Mouse (Mus musculus): ENCODE data around the gene Utp15. TPM values are rescaled to one million over a fixed set of nuclear protein-coding genes. Genes with fewer than 3 reads are reported as not detected.
A peak's percentile ranks its signal among the peaks of the same experiment; 100 is the strongest.

The Utp15 gene
- polyA plus RNA-seq, 1 experiment: 12.0 TPM

- 82% methylated on average over 7 of the region's 7 CpGs for WGBS
- no peak overlapping the region for H3K4me3 ChIP-seq (replicated peaks; ENCODE audit: control insufficient read depth, low read depth, low read length)
- no peaks in the 10 kb centered on the region for H3K4me1 ChIP-seq (ENCODE audit: control insufficient read depth, insufficient read depth, low read length)
- TF ChIP-seq POLR2A (IDR thresholded peaks at IDR 0.05; ENCODE audit: borderline replicate concordance, control insufficient read depth, low read depth, low read length) (no peak), CTCF (IDR thresholded peaks at IDR 0.05; ENCODE audit: control insufficient read depth, insufficient read depth, low read length) (no peak)
- no peak overlapping the region for H3K27ac ChIP-seq (ENCODE audit: control insufficient read depth, insufficient read depth, low read depth, low read length, poor library complexity)
Observed at GRCm38 (mm10) chr13:98276253-98276652, 13.4 kb upstream of the Utp15 start.

- Histone ChIP-seq H3K4me1 (ENCODE audit: control insufficient read depth, insufficient read depth, low read length) (no peaks in the 10 kb centered on the region), H3K27ac (ENCODE audit: control insufficient read depth, insufficient read depth, low read depth, low read length, poor library complexity) (no peak overlapping the region), H3K4me3 (replicated peaks; ENCODE audit: control insufficient read depth, low read depth, low read length) (no peak overlapping the region)
- TF ChIP-seq CTCF (IDR thresholded peaks at IDR 0.05; ENCODE audit: control insufficient read depth, insufficient read depth, low read length): no peak
- no peak for TF ChIP-seq POLR2A (IDR thresholded peaks at IDR 0.05; ENCODE audit: borderline replicate concordance, control insufficient read depth, low read depth, low read length)
- 30% methylated on average over 4 of the region's 4 CpGs for WGBS
Observed at GRCm38 (mm10) chr13:98275646-98276045, 12.8 kb upstream of the Utp15 start.

- TF ChIP-seq POLR2A (IDR thresholded peaks at IDR 0.05; ENCODE audit: borderline replicate concordance, control insufficient read depth, low read depth, low read length): no peak
- TF ChIP-seq CTCF (IDR thresholded peaks at IDR 0.05; ENCODE audit: control insufficient read depth, insufficient read depth, low read length): no peak
- Histone ChIP-seq H3K27ac (ENCODE audit: control insufficient read depth, insufficient read depth, low read depth, low read length, poor library complexity) (no peak overlapping the region), H3K4me3 (replicated peaks; ENCODE audit: control insufficient read depth, low read depth, low read length) (no peak overlapping the region), H3K4me1 (ENCODE audit: control insufficient read depth, insufficient read depth, low read length) (no peaks in the 10 kb centered on the region)
- 77% methylated on average over 9 of the region's 9 CpGs for WGBS
Observed at GRCm38 (mm10) chr13:98274023-98274422, 11.2 kb upstream of the Utp15 start.

- TF ChIP-seq POLR2A (IDR thresholded peaks at IDR 0.05; ENCODE audit: borderline replicate concordance, control insufficient read depth, low read depth, low read length) (no peak), CTCF (IDR thresholded peaks at IDR 0.05; ENCODE audit: control insufficient read depth, insufficient read depth, low read length) (no peak)
- WGBS: 16% methylated on average over 5 of the region's 5 CpGs
- H3K4me1 ChIP-seq (ENCODE audit: control insufficient read depth, insufficient read depth, low read length): no peaks in the 10 kb centered on the region
- no peak overlapping the region for H3K4me3 ChIP-seq (replicated peaks; ENCODE audit: control insufficient read depth, low read depth, low read length)
- H3K27ac ChIP-seq (ENCODE audit: control insufficient read depth, insufficient read depth, low read depth, low read length, poor library complexity): no peak overlapping the region
Observed at GRCm38 (mm10) chr13:98264111-98264510, 1.3 kb upstream of the Utp15 start.

GRCm38 (mm10) chr13:98263458-98263987 is 682 bp upstream of the Utp15 start:
- TF ChIP-seq CTCF (IDR thresholded peaks at IDR 0.05; ENCODE audit: control insufficient read depth, insufficient read depth, low read length) (no peak), POLR2A (IDR thresholded peaks at IDR 0.05; ENCODE audit: borderline replicate concordance, control insufficient read depth, low read depth, low read length) (no peak)
- Histone ChIP-seq H3K27ac (ENCODE audit: control insufficient read depth, insufficient read depth, low read depth, low read length, poor library complexity) (peak overlapping the region; percentile 72), H3K4me3 (replicated peaks; ENCODE audit: control insufficient read depth, low read depth, low read length) (peak overlapping the region; percentile 91), H3K4me1 (ENCODE audit: control insufficient read depth, insufficient read depth, low read length) (no peaks in the 10 kb centered on the region)
- under 1% methylated on average over 16 of the region's 16 CpGs for WGBS

GRCm38 (mm10) chr13:98254921-98255320 is 7.9 kb downstream of the Utp15 start:
- no peak for TF ChIP-seq CTCF (IDR thresholded peaks at IDR 0.05; ENCODE audit: control insufficient read depth, insufficient read depth, low read length)
- TF ChIP-seq POLR2A (IDR thresholded peaks at IDR 0.05; ENCODE audit: borderline replicate concordance, control insufficient read depth, low read depth, low read length): no peak
- no peak overlapping the region for H3K4me3 ChIP-seq (replicated peaks; ENCODE audit: control insufficient read depth, low read depth, low read length)
- H3K4me1 ChIP-seq (ENCODE audit: control insufficient read depth, insufficient read depth, low read length): no peaks in the 10 kb centered on the region
- 90% methylated on average over 9 of the region's 9 CpGs for WGBS
- H3K27ac ChIP-seq (ENCODE audit: control insufficient read depth, insufficient read depth, low read depth, low read length, poor library complexity): no peak overlapping the region

GRCm38 (mm10) chr13:98249594-98249993 is 13.2 kb downstream of the Utp15 start:
- no peak for TF ChIP-seq POLR2A (IDR thresholded peaks at IDR 0.05; ENCODE audit: borderline replicate concordance, control insufficient read depth, low read depth, low read length)
- TF ChIP-seq CTCF (IDR thresholded peaks at IDR 0.05; ENCODE audit: control insufficient read depth, insufficient read depth, low read length): no peak
- WGBS: 89% methylated on average over 10 of the region's 10 CpGs
- no peak overlapping the region for H3K27ac ChIP-seq (ENCODE audit: control insufficient read depth, insufficient read depth, low read depth, low read length, poor library complexity)
- no peak overlapping the region for H3K4me3 ChIP-seq (replicated peaks; ENCODE audit: control insufficient read depth, low read depth, low read length)
- H3K4me1 ChIP-seq (ENCODE audit: control insufficient read depth, insufficient read depth, low read length): no peaks in the 10 kb centered on the region

GRCm38 (mm10) chr13:98245386-98245785 is 17.5 kb downstream of the Utp15 start:
- H3K4me1 ChIP-seq (ENCODE audit: control insufficient read depth, insufficient read depth, low read length): no peaks in the 10 kb centered on the region
- WGBS: 68% methylated on average over 7 of the region's 7 CpGs
- TF ChIP-seq CTCF (IDR thresholded peaks at IDR 0.05; ENCODE audit: control insufficient read depth, insufficient read depth, low read length) (no peak), POLR2A (IDR thresholded peaks at IDR 0.05; ENCODE audit: borderline replicate concordance, control insufficient read depth, low read depth, low read length) (no peak)
- H3K27ac ChIP-seq (ENCODE audit: control insufficient read depth, insufficient read depth, low read depth, low read length, poor library complexity): no peak overlapping the region
- no peak overlapping the region for H3K4me3 ChIP-seq (replicated peaks; ENCODE audit: control insufficient read depth, low read depth, low read length)

Data from bone marrow, adult 2 months (tissue).